Mouse (Mus musculus) forebrain, postnatal 0 days (tissue): ENCODE measurements around the gene Cox19. TPM values are rescaled to one million over a fixed set of nuclear protein-coding genes. Genes with fewer than 3 reads are reported as not detected.
"Not testable (repeated sequence)": the region's sequence is repeated elsewhere in the genome, so short reads cannot be mapped to it uniquely, and the experiment has no call there.

Source experiments
- ATAC-seq: fragments of 200-750 bp; cut with Nextera tagmentation; 2 replicates; pipeline ENCODE4 v1.8.0; 2017; ENCODE audit warnings: mild to moderate bottlenecking, moderate library complexity
- DNase-seq: peaks from one replicate; pipeline ENCODE4 v3.0.0-alpha.2; 2015
- H3K27ac ChIP-seq: fragments of 300-500 bp; sonication (generic); 2 replicates; pipeline ENCODE4 v1.5.1; 2014; ENCODE audit warnings: low read depth, mild to moderate bottlenecking, antibody characterized with exemption, low read length, moderate library complexity, mixed read lengths
- H3K27me3 ChIP-seq: fragments of 300-500 bp; sonication (generic); 2 replicates; pipeline ENCODE4 v1.6.1; 2014; ENCODE audit warnings: mild to moderate bottlenecking, low read length, mixed read lengths; ENCODE audit not compliant: insufficient read depth
- H3K36me3 ChIP-seq: fragments of 300-500 bp; sonication (generic); 2 replicates; pipeline ENCODE4 v1.6.1; 2014; ENCODE audit warnings: mild to moderate bottlenecking, moderate library complexity; ENCODE audit not compliant: insufficient read depth
- H3K4me1 ChIP-seq: fragments of 300-500 bp; sonication (generic); 2 replicates; pipeline ENCODE4 v1.6.1; 2014; ENCODE audit warnings: antibody characterized with exemption; ENCODE audit not compliant: insufficient read depth
- H3K4me2 ChIP-seq: fragments of 300-500 bp; sonication (generic); 2 replicates; pipeline ENCODE4 v1.6.1; 2014; ENCODE audit warnings: low read depth, mild to moderate bottlenecking, moderate library complexity
- H3K4me3 ChIP-seq: fragments of 300-500 bp; sonication (generic); 2 replicates; pipeline ENCODE4 v1.5.1; 2014; ENCODE audit warnings: low read depth, low read length, mixed read lengths
- H3K9ac ChIP-seq: fragments of 300-500 bp; sonication (generic); 2 replicates; pipeline ENCODE4 v1.6.1; 2014; ENCODE audit warnings: mild to moderate bottlenecking
- H3K9me3 ChIP-seq: fragments of 300-500 bp; sonication (generic); 2 replicates; pipeline ENCODE4 v1.6.1; 2016; ENCODE audit warnings: low read length
- CTCF ChIP-seq: sonication (generic); IDR thresholded peaks from 2 replicates; pipeline ENCODE4 v1.5.1; 2016; ENCODE audit warnings: antibody characterized with exemption, control low read depth, low read depth
- WGBS: fragments of 180-500 bp; shearing (Covaris S2); extraction: QIAGEN DNeasy Blood & Tissue Kit; methylation state at CpG from one replicate; pipeline ENCODE4 v1.1.7; 2014; 5-methylcytosine and 5-hydroxymethylcytosine counted together
- polyA plus RNA-seq: library from polyadenylated mRNA; unstranded; fragments of >200 nt; fragmentation: Nextera tagmentation; extraction: Ambion mirVana; gene quantifications from 2 replicates; pipeline ENCODE4 v1.2.1, GENCODE M21; 2015
- total RNA-seq: library from RNA; depleted of rRNA; stranded (reverse); fragments of >200 nt; gene quantifications from 2 replicates; pipeline ENCODE4 v1.2.3, GENCODE M21; 2014

Cox19 gene
- total and polyA plus RNA-seq, 2 experiments from 2014 or later = 85.7 to 108 TPM

DNA sequence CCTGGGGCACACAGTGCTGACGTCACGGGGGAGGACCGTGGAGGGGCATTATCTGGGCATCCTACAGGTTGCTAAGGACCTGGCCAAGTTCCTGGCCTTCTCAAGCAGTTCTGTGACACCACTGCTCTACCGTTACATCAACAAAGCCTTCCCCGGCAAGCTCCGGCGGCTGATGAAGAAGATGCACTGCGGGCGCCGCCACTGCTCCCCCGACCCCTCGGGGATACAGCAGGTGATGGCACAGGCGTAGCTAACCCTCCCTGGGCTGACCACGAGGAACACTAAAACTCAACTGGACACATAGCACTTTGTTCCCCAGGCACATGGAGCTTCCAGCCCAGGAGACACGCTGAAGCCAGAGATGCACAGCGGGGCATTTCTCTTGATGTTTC lies 42.0 kb upstream of the Cox19 start:
- ATAC-seq = no peak
- Histone ChIP-seq H3K9ac (no peak overlapping the region), H3K27ac (no peak overlapping the region), H3K4me2 (no peak overlapping the region), H3K36me3 (no peaks in the 10 kb centered on the region), H3K27me3 (no peaks in the 10 kb centered on the region), H3K9me3 (no peaks in the 10 kb centered on the region), H3K4me1 (0 out of 2 replicates have a peak, but pooled peaks cover 4% of the 10 kb centered on the region), H3K4me3 (no peak overlapping the region)
- no peak for DNase-seq
- no peak for TF ChIP-seq CTCF
- 86% methylated on average over 16 of the region's 16 CpGs for WGBS

DNA sequence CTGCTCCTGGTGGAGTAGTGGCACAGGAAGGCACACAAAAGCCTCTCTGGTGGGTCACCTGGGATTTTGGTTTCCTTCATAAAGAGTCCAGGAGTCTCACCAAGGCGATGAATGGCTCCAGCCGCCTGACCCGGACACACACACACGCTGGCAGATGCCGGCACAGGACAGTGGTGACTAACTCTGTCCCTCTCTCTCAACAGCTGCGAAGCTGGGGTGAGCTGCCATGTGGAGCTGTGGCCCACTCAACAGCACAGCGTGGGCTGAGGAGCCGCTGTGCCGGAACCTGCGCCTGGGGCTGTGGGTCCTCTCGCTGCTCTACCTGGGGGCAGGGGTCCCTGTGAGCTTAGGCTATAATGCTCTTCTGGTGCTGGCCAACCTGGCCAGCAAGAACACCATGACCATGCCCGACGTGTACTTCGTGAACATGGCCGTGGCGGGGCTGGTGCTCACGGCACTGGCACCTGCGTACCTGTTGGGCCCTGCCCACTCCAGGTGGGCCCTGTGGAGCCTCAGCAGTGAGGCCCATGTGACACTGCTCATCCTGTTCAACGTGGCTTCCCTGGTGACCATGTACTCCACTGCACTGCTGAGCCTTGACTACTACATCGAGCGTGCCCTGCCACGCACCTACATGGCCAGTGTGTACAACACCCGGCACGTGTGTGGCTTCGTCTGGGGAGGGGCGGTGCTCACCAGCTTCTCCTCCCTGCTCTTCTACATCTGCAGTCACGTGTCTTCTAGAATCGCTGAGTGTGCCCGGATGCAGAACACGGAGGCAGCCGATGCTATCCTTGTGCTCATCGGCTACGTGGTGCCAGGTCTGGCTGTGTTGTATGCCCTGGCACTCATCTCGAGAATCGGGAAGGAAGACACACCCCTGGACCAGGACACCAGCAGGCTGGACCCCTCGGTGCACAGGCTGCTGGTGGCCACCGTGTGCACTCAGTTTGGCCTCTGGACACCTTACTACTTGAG lies 41.3 kb upstream of the Cox19 start:
- Histone ChIP-seq H3K27ac (no peak overlapping the region), H3K27me3 (no peaks in the 10 kb centered on the region), H3K4me2 (no peak overlapping the region), H3K9ac (no peak overlapping the region), H3K4me3 (no peak overlapping the region), H3K9me3 (no peaks in the 10 kb centered on the region), H3K4me1 (0 out of 2 replicates have a peak, but pooled peaks cover 4% of the 10 kb centered on the region), H3K36me3 (no peaks in the 10 kb centered on the region)
- DNase-seq (no peak), ATAC-seq (no peak)
- WGBS = 92% methylated on average over 37 of the region's 37 CpGs
- TF ChIP-seq CTCF = no peak

DNA sequence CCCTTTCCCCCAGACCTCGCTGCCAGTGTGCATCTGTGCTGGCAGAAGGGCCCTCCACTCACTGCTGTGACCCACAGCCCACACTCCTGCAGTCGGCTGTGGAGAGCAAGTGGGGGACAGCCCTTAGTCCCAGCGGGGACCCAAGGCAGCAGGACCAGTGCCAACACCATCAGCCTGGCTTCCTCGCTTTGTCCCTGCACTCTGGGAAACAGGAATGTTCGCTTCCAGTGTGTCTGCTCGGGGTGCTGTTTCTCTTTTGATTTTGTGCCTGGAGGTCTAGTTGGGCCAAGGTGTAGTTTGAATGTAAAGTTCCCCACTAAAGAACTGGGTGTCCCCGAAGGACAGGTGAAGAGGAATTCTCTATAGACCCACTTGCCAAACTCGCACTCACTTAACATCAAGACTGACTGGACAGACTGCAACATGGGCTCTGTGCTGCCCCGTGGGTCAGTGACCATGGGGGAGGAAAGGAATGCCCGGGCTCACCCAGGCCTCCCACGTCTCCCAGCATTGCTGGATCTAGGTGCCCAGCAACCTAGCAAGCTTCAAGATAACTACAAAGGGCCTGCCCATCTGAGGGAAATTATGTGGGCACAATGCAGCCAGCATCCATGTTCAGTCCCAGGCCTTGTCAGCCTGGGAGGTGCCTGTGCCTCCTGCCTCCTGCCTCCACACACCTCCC lies 40.2 kb upstream of the Cox19 start:
- Histone ChIP-seq H3K4me2 (no peak overlapping the region), H3K27ac (no peak overlapping the region), H3K4me3 (no peak overlapping the region), H3K9ac (no peak overlapping the region), H3K9me3 (no peaks in the 10 kb centered on the region), H3K36me3 (no peaks in the 10 kb centered on the region), H3K27me3 (no peaks in the 10 kb centered on the region), H3K4me1 (0 out of 2 replicates have a peak, but pooled peaks cover 4% of the 10 kb centered on the region)
- ATAC-seq (no peak), DNase-seq (no peak)
- no peak for TF ChIP-seq CTCF
- 70% methylated on average over 11 of the region's 11 CpGs for WGBS

DNA sequence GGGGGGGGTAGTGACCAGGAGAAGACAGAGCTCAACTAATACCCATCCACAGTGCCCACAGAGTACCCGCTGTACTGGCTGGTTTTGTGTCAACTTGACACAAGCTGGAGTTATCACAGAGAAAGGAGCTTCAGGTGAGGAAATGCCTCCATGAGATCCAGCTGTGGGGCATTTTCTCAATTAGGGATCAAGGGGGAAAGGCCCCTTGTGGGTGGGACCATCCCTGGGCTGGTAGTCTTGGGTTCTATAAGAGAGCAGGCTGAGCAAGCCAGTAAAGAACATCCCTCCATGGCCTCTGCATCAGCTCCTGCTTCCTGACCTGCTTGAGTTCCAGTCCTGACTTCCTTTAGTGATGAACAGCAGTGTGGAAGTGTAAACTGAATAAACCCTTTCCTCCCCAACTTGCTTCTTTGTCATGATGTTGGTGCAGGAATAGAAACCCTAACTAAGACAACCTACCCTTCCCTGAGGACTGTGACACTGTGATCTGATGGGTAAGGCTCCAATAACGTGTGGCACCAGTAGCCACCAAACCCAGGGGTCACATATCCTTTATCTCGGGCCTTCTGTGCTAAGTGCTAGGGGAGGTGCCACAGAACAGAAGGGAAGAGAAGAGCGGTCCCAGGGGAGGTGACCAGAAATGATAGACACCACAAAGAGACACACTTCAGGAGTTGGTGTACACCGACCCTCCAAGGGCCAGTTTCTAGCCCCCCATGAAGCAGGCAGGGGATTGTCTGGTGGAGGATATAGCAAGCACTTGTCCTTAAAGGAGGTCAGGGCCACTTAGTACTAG lies 39.3 kb upstream of the Cox19 start:
- H3K4me1 ChIP-seq, H3K4me2 ChIP-seq, ATAC-seq, H3K9me3 ChIP-seq, H3K27me3 ChIP-seq, H3K9ac ChIP-seq, H3K27ac ChIP-seq, H3K4me3 ChIP-seq, H3K36me3 ChIP-seq, DNase-seq: not testable (repeated sequence)
- WGBS = 85% methylated on average over 5 of the region's 5 CpGs

DNA sequence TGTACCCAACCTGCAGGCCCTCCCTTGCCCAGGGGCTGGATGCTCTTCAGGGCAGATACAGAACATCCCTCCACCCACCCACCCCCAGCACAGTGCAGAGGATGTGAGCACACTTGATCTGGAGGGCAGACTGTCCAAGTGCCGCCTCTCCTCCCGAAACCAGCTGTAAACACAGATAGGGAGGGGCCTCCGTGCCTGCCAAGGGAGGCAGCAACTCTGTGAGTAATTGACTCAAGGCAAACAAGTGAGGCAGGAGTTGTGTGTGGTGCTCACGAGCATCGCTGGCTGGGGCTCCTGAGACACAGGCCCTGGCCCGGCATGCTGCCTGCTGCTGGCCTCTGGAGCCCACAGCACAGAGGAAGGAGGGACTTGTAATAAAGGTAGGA lies 38.5 kb upstream of the Cox19 start:
- Histone ChIP-seq H3K9me3 (no peaks in the 10 kb centered on the region), H3K36me3 (no peaks in the 10 kb centered on the region), H3K9ac (no peak overlapping the region), H3K27me3 (no peaks in the 10 kb centered on the region), H3K4me2 (no peak overlapping the region), H3K4me3 (no peak overlapping the region), H3K27ac (peak overlapping the region; percentile 66), H3K4me1 (0 out of 2 replicates have a peak, but pooled peaks cover 4% of the 10 kb centered on the region)
- TF ChIP-seq CTCF = no peak
- DNase-seq (peak; percentile 35), ATAC-seq (peak; percentile 72)
- 33% methylated on average over 6 of the region's 6 CpGs for WGBS

DNA sequence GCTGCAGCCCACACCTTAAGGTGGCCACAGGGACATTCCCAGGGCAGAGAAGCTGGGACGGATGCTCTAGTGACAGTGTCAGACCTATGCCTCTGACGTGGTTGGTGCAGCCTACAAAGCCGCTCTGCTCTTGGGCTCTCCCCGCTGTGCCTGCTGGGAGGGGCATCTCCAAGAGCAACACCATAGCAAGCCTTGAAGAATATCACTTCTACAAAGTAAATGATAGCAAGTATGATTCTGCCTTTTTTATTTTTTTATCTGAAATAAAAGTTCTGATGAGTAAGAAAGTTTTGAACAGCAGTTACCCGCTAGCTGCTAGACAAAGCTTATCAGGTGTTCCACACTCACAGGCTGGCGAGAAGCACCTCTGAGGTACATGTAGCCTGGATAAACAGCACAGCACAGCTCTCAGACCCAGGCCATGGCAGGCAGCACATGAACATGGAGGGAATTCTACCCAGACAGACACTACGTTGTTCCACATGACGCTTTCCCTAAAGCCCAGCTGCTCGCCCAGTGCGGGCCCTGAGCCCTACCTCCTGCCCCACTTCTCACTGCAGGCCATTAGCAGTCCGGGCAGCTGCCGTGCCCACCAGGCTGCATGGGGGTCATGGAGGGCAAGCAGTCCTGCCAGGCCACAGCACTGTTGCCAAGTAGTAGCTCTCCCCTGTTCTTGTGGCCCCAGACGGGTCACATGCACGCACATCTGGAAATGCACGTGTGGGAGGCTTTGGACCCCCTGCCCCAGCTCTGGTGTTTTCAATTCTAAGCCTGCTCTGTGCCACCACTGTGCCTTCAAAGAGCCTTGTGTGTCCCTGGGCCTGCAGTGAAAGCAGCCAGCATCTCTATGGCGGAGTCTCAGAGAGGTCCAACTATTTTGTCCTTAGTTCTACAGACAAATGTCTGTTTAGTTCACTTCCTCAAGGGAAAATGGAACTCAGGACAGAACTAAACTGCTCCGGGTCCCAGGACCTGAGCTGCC lies 37.8 kb upstream of the Cox19 start:
- Histone ChIP-seq H3K36me3 (no peaks in the 10 kb centered on the region), H3K4me1 (0 out of 2 replicates have a peak, but pooled peaks cover 4% of the 10 kb centered on the region), H3K9ac (no peak overlapping the region), H3K4me2 (no peak overlapping the region), H3K27me3 (no peaks in the 10 kb centered on the region), H3K9me3 (no peaks in the 10 kb centered on the region), H3K4me3 (no peak overlapping the region), H3K27ac (peak overlapping the region; percentile 66)
- DNase-seq = peak; percentile 47
- no peak for TF ChIP-seq CTCF
- WGBS = 69% methylated on average over 17 of the region's 17 CpGs
- ATAC-seq = peak; percentile 79
